Comparison of ENCODE assay signal across 9 mouse cellular contexts in genomic region chr1:180198959-180199714, GRCm38 (mm10). TPM values are rescaled to one million over a fixed set of nuclear protein-coding genes. Genes with fewer than 3 reads are reported as not detected.
A peak's percentile ranks its signal among the peaks of the same experiment; 100 is the strongest.
DNase-seq lines count a peak whose midpoint lies in the region; ATAC-seq and TF ChIP-seq lines count a peak whose summit lies in the region.
"Had no signal": no experiment of that assay in that cellular context is flagged by ENCODE, and none has a peak within 500 bp of the region (broad histone marks: within the 10 kb centered on the region; RNA-seq: fewer than 3 reads in every experiment).

TSS of gene Coq8a (minus strand) at chr1:180199602.

- H3K9ac ChIP-seq in lung, postnatal 0 days (replicated peaks; ENCODE audit: low read depth) = no peak within 1 kb of the TSS
- no peak within 1 kb of the TSS for H3K9ac ChIP-seq in midbrain, embryonic 15.5 days
- H3K9ac ChIP-seq: midbrain, embryonic 13.5 days had no signal

- H3K9me3 ChIP-seq in lung, postnatal 0 days (ENCODE audit: low read length) = no peaks in the 10 kb centered on the region
- no peaks in the 10 kb centered on the region for H3K9me3 ChIP-seq in midbrain, embryonic 15.5 days

- no peak for ATAC-seq in lung, postnatal 0 days
- no peak for ATAC-seq in midbrain, embryonic 15.5 days (replicated peaks)
- ATAC-seq: midbrain, embryonic 13.5 days had no signal

- H3K27me3 ChIP-seq in lung, postnatal 0 days (replicated peaks; ENCODE audit: insufficient read depth, low read length) = no peaks in the 10 kb centered on the region
- no peaks in the 10 kb centered on the region for H3K27me3 ChIP-seq in spleen, adult 2 months (ENCODE audit: control insufficient read depth, insufficient read depth, low read length)
- no peaks in the 10 kb centered on the region; the same call in 1 of the 2 replicates for H3K27me3 ChIP-seq in midbrain, embryonic 15.5 days (replicated peaks)

- H3K4me3 ChIP-seq in lung, postnatal 0 days (ENCODE audit: low read depth, low read length) = no peak within 1 kb of the TSS
- peak within 1 kb of the TSS; percentile 59 for H3K4me3 ChIP-seq in bone marrow, adult 2 months (replicated peaks; ENCODE audit: control insufficient read depth, low read depth, low read length)
- peak within 1 kb of the TSS; percentile 52 for H3K4me3 ChIP-seq in spleen, adult 2 months (ENCODE audit: extremely low read depth, insufficient read depth, insufficient read length)
- no peak within 1 kb of the TSS for H3K4me3 ChIP-seq in midbrain, embryonic 15.5 days
- H3K4me3 ChIP-seq: midbrain, embryonic 13.5 days had no signal

- no peak for TF ChIP-seq CTCF in lung, postnatal 0 days (IDR thresholded peaks at IDR 0.05)
- TF ChIP-seq CTCF in bone marrow, adult 2 months (IDR thresholded peaks at IDR 0.05; ENCODE audit: control insufficient read depth, insufficient read depth, low read length) = no peak
- no peak for TF ChIP-seq CTCF in spleen, adult 2 months (IDR thresholded peaks at IDR 0.05; ENCODE audit: extremely low read depth, insufficient read depth, insufficient read length, insufficient replicate concordance)

- intact Hi-C loops in heart, postnatal 10 days (cut with DNase I) = loop anchor here (1.0 kb wide), 1 partner anchor 28 kb away; no protein-coding TSS in a partner anchor

- no peak for TF ChIP-seq EP300 in lung, postnatal 0 days (IDR thresholded peaks at IDR 0.05)

- H3K36me3 ChIP-seq in lung, postnatal 0 days (ENCODE audit: insufficient read depth, low read length) = no peaks in the 10 kb centered on the region
- no peaks in the 10 kb centered on the region for H3K36me3 ChIP-seq in spleen, adult 2 months (ENCODE audit: control insufficient read depth, insufficient read depth, low read length)
- H3K36me3 ChIP-seq in midbrain, embryonic 15.5 days (replicated peaks) = no peaks in the 10 kb centered on the region
- H3K36me3 ChIP-seq: midbrain, embryonic 13.5 days had no signal

- WGBS in lung, postnatal 0 days = 56% methylated on average over 4 of the region's 4 CpGs
- 32% methylated on average over 4 of the region's 4 CpGs for WGBS in bone marrow, adult 2 months
- 11% methylated on average over 4 of the region's 4 CpGs for WGBS in spleen, adult 2 months
- WGBS in midbrain, embryonic 15.5 days = 82% methylated on average over 4 of the region's 4 CpGs

- peaks cover 4% of the 10 kb centered on the region for H3K4me1 ChIP-seq in lung, postnatal 0 days (ENCODE audit: insufficient read depth, low read depth, low read length)
- peaks cover 6% of the 10 kb centered on the region for H3K4me1 ChIP-seq in bone marrow, adult 2 months (ENCODE audit: control insufficient read depth, insufficient read depth, low read length)
- H3K4me1 ChIP-seq in spleen, adult 2 months (ENCODE audit: control insufficient read depth, insufficient read depth, insufficient read length) = peaks cover 7% of the 10 kb centered on the region; the same call in 1 of the 2 replicates
- peaks cover 11% of the 10 kb centered on the region for H3K4me1 ChIP-seq in midbrain, embryonic 15.5 days

- H3K4me2 ChIP-seq in lung, postnatal 0 days (replicated peaks; ENCODE audit: low read depth, low read length) = no peak within 1 kb of the TSS
- no peak within 1 kb of the TSS for H3K4me2 ChIP-seq in midbrain, embryonic 15.5 days
- H3K4me2 ChIP-seq: midbrain, embryonic 13.5 days had no signal

- no peak within 1 kb of the TSS for H3K27ac ChIP-seq in lung, postnatal 0 days (ENCODE audit: low read length)
- H3K27ac ChIP-seq in bone marrow, adult 2 months (ENCODE audit: control insufficient read depth, insufficient read depth, low read depth, low read length, poor library complexity) = peak within 1 kb of the TSS; percentile 67
- H3K27ac ChIP-seq in spleen, adult 2 months (ENCODE audit: insufficient read depth, low read length) = peak within 1 kb of the TSS; percentile 95
- no peak within 1 kb of the TSS for H3K27ac ChIP-seq in midbrain, embryonic 15.5 days
- H3K27ac ChIP-seq: midbrain, embryonic 13.5 days had no signal

- TF ChIP-seq POLR2A in bone marrow, adult 2 months (IDR thresholded peaks at IDR 0.05; ENCODE audit: borderline replicate concordance, control insufficient read depth, low read depth, low read length) = no peak
- TF ChIP-seq POLR2A in spleen, adult 2 months (IDR thresholded peaks at IDR 0.05; ENCODE audit: low read depth, low read length) = peak; percentile 69

- DNase-seq in lung, postnatal 0 days (ENCODE audit: low spot score) = no peak
- DNase-seq in lung, postnatal 36 days = no peak
- no peak for DNase-seq in heart, postnatal 10 days
- peak; percentile 50 to 91 for DNase-seq in spleen, adult 2 months (ENCODE audit: low read depth in 1 of 2, low spot score in 2 of 2)
- no peak for DNase-seq in thymus, postnatal 4 days
- DNase-seq: cerebellum, adult 11-12 months had no signal

RNA-seq across cellular contexts. Expression of gene Coq8a, which starts in this region (rescaled TPM):
- polyA plus RNA-seq in lung, postnatal 0 days (2015; fragmentation: Nextera tagmentation; extraction: Ambion mirVana) = 16.4 and 18.6 TPM in 2 replicates
- 7.7 and 8.2 TPM in 2 replicates for polyA plus RNA-seq in bone marrow, adult 2 months (2011; ENCODE audit: insufficient read depth, insufficient read length, low replicate concordance, missing spikeins)
- 100 to 1,000 TPM; 568 to 689 TPM for total RNA-seq in heart, postnatal 10 days (2021)
- polyA plus RNA-seq in spleen, adult 2 months (2012; rRNA removed) = 24.0 and 27.5 TPM in 2 replicates
- 2.7 and 3.9 TPM in 2 replicates for polyA plus RNA-seq in midbrain, embryonic 15.5 days (2015; fragmentation: Nextera tagmentation; extraction: Ambion mirVana)

Comparison
In these comparisons a context has a peak if more than half of its experiments do, and no peak if none do; other contexts are left out.
1. DNase-seq: peak in spleen, adult 2 months (2 of 2); none in lung, postnatal 0 days (single experiment), lung, postnatal 36 days (single experiment), heart, postnatal 10 days (0 of 2) and thymus, postnatal 4 days (single experiment).
2. H3K27ac ChIP-seq: peak in bone marrow, adult 2 months (single experiment) and spleen, adult 2 months (single experiment); none in lung, postnatal 0 days (single experiment) and midbrain, embryonic 15.5 days (single experiment).
3. H3K4me3 ChIP-seq: peak in bone marrow, adult 2 months (single experiment) and spleen, adult 2 months (single experiment); none in lung, postnatal 0 days (single experiment) and midbrain, embryonic 15.5 days (single experiment).